Mouse (Mus musculus): Measurements from ENCODE around the gene C130026I21Rik.
"Not testable (repeated sequence)": the region's sequence is repeated elsewhere in the genome, so short reads cannot be mapped to it uniquely, and the experiment has no call there.

C130026I21Rik gene

GRCm38 (mm10) chr1:85133671-85134070, 136.7 kb downstream of the C130026I21Rik start:
- in situ Hi-C loops (cut with MboI, MseI), result loop anchor here (10.0 kb wide), 1 partner anchor 331 kb away; no protein-coding TSS in a partner anchor

- in situ Hi-C loops (cut with MboI, MseI), result loop anchor here (25.0 kb wide), 2 partner anchors 640 to 740 kb away; no protein-coding TSS in a partner anchor
These were observed 148.5 kb downstream of the C130026I21Rik start for GRCm38 (mm10) chr1:85121841-85122240.

GRCm38 (mm10) chr1:85118341-85118740, 152.0 kb downstream of the C130026I21Rik start:
- in situ Hi-C loops (cut with MboI, MseI), result loop anchor here (5.0 to 25.0 kb wide), 4 partner anchors 126 to 744 kb away; no protein-coding TSS in a partner anchor

GRCm38 (mm10) chr1:85117537-85117936, 152.8 kb downstream of the C130026I21Rik start:
- in situ Hi-C loops (cut with MboI, MseI), result loop anchor here (5.0 to 25.0 kb wide), 4 partner anchors 125 to 745 kb away; no protein-coding TSS in a partner anchor

GRCm38 (mm10) chr1:85114666-85115402, 155.5 kb downstream of the C130026I21Rik start:
- in situ Hi-C loops (cut with MboI, MseI), result loop anchor here (5.0 to 25.0 kb wide), 6 partner anchors 123 to 747 kb away; partner anchors contain the start of genes C130026I21Rik and Sp110

GRCm38 (mm10) chr1:85114078-85114477, 156.3 kb downstream of the C130026I21Rik start:
- in situ Hi-C loops (cut with MboI, MseI), result loop anchor here (5.0 to 25.0 kb wide), 4 partner anchors 158 to 748 kb away; partner anchors contain the start of genes C130026I21Rik and Sp110

- in situ Hi-C loops (cut with MboI, MseI), result loop anchor here (5.0 to 25.0 kb wide), 4 partner anchors 159 to 749 kb away; partner anchors contain the start of genes C130026I21Rik and Sp110
These were observed 157.5 kb downstream of the C130026I21Rik start for GRCm38 (mm10) chr1:85112889-85113288.

- in situ Hi-C loops (cut with MboI, MseI), result loop anchor here (5.0 to 25.0 kb wide), 4 partner anchors 160 to 750 kb away; partner anchors contain the start of genes C130026I21Rik and Sp110
These were observed 158.1 kb downstream of the C130026I21Rik start for GRCm38 (mm10) chr1:85112266-85112665.

GRCm38 (mm10) chr1:85111572-85111971, 158.8 kb downstream of the C130026I21Rik start:
- in situ Hi-C loops (cut with MboI, MseI), result loop anchor here (5.0 to 25.0 kb wide), 4 partner anchors 161 to 751 kb away; partner anchors contain the start of genes C130026I21Rik and Sp110

- in situ Hi-C loops (cut with MboI, MseI), result loop anchor here (5.0 to 25.0 kb wide), 4 partner anchors 161 to 751 kb away; partner anchors contain the start of genes C130026I21Rik and Sp110
These were observed 159.5 kb downstream of the C130026I21Rik start for GRCm38 (mm10) chr1:85110876-85111275.

- in situ Hi-C loops (cut with MboI, MseI), result loop anchor here (5.0 to 25.0 kb wide), 4 partner anchors 163 to 753 kb away; partner anchors contain the start of genes C130026I21Rik and Sp110
These were observed 160.6 kb downstream of the C130026I21Rik start, which contains the start of gene A530032D15Rik for GRCm38 (mm10) chr1:85109753-85110152. A530032D15Rik (minus strand) TSS chr1:85109853.

- in situ Hi-C loops (cut with MboI, MseI), result loop anchor here (25.0 kb wide), 2 partner anchors 656 to 756 kb away; no protein-coding TSS in a partner anchor
These were observed 164.4 kb downstream of the C130026I21Rik start for GRCm38 (mm10) chr1:85106013-85106412.

GRCm38 (mm10) chr1:85105336-85105735, 165.0 kb downstream of the C130026I21Rik start:
- in situ Hi-C loops (cut with MboI, MseI), result loop anchor here (25.0 kb wide), 2 partner anchors 657 to 757 kb away; no protein-coding TSS in a partner anchor

- in situ Hi-C loops (cut with MboI, MseI), result loop anchor here (25.0 kb wide), 2 partner anchors 661 to 761 kb away; no protein-coding TSS in a partner anchor
These were observed 168.6 kb downstream of the C130026I21Rik start for GRCm38 (mm10) chr1:85101754-85102153.

- in situ Hi-C loops (cut with MboI, MseI), result loop anchor here (25.0 kb wide), 2 partner anchors 662 to 762 kb away; no protein-coding TSS in a partner anchor
These were observed 170.5 kb downstream of the C130026I21Rik start, which contains the start of gene Gm10553 for GRCm38 (mm10) chr1:85099864-85100263. Gm10553 (plus strand) TSS chr1:85100164.

GRCm38 (mm10) chr1:85099081-85099480, 171.3 kb downstream of the C130026I21Rik start:
- in situ Hi-C loops (cut with MboI, MseI), result not testable (repeated sequence)

- in situ Hi-C loops (cut with MboI, MseI), result not testable (repeated sequence)
These were observed 177.3 kb downstream of the C130026I21Rik start for GRCm38 (mm10) chr1:85093011-85093572.

- in situ Hi-C loops (cut with MboI, MseI), result not testable (repeated sequence)
These were observed 178.2 kb downstream of the C130026I21Rik start for GRCm38 (mm10) chr1:85092169-85092568.

- in situ Hi-C loops (cut with MboI, MseI), result not testable (repeated sequence)
These were observed 184.2 kb downstream of the C130026I21Rik start for GRCm38 (mm10) chr1:85086211-85086610.

- in situ Hi-C loops (cut with MboI, MseI), result not testable (repeated sequence)
These were observed 185.6 kb downstream of the C130026I21Rik start for GRCm38 (mm10) chr1:85084803-85085202.

- in situ Hi-C loops (cut with MboI, MseI), result loop anchor here (5.0 to 10.0 kb wide), 4 partner anchors 114 to 564 kb away; no protein-coding TSS in a partner anchor
These were observed 197.3 kb downstream of the C130026I21Rik start for GRCm38 (mm10) chr1:85073099-85073498.

Data from regulatory T cell (primary cell).